Mouse (Mus musculus): ENCODE data around the gene Idh3g. TPM values are rescaled to one million over a fixed set of nuclear protein-coding genes. Genes with fewer than 3 reads are reported as not detected.

The Idh3g gene
- polyA plus RNA-seq (2015; fragmentation: Nextera tagmentation; extraction: Ambion mirVana), result 282 and 317 TPM in 2 replicates

DNA sequence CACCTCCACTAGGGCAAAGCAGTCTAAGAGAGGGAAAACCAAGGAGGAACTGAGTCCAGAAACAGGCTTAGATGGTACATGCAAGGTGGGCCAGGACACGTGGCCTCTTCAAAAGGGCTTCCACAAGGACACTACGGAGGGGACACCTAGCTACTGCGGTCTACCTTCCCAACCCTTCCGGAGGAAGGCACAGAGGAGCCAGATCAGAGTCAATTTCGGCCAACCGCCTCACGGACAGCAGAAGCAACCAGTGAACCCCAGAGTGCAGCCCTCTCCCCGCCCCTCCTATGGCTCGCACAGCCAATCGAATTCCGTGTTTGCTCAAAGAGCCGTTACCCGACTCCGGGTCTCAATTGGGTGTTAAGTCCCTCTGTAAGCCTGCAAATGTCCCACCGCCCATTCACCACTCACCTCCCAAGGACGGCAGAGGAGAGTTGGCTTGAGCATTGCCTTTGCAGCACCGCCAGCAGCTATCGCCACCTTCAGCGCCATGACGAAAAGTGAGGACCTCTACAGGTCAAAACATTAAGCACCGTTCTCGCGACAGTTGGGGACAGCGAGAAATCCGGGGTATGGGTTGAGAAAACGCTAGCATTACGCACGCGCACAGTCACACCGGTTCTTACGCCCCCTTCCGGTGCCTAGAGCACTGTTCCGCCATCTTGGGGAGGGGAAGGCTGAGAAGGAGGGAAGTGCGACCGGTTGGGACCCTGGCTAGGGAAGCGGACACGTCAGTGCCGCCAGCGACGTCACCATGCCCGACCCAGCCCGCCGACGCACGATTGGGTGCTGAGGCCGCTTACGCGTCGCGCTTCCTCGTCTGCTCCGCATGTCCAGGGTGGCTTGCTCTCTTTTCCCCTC is at the start of gene Idh3g, which contains the start of gene Ssr4:
Idh3g (minus strand) TSS at position 534 of the 861 bp plus-strand sequence.
Ssr4 (plus strand) TSS at position 665 of the 861 bp plus-strand sequence.

GRCm38 (mm10) chrX:73824185-73825151 is 37.8 kb upstream of the Idh3g start, which contains the start of gene Pdzd4:
Gene Pdzd4 (minus strand): TSS chrX:73824969.

GRCm38 (mm10) chrX:73774168-73774760 is 12.4 kb downstream of the Idh3g start, which contains the start of gene Srpk3:
Gene Srpk3 (plus strand): TSS chrX:73774405.

GRCm38 (mm10) chrX:73756334-73757140 is 30.2 kb downstream of the Idh3g start, which contains the start of gene Plxnb3:
Gene Plxnb3 (plus strand): TSS chrX:73757090.

Other genes with a start within 250 kb of the Idh3g start
- 0.13 and 0.45 TPM in 2 replicates for gene Dusp9, start 147.5 kb downstream of the Idh3g start, polyA plus RNA-seq (2015; fragmentation: Nextera tagmentation; extraction: Ambion mirVana)
- 12.1 and 13.1 TPM in 2 replicates for gene Pnck, start 126.8 kb downstream of the Idh3g start, polyA plus RNA-seq (2015; fragmentation: Nextera tagmentation; extraction: Ambion mirVana)
- gene Slc6a8, start 113.7 kb downstream of the Idh3g start, polyA plus RNA-seq (2015; fragmentation: Nextera tagmentation; extraction: Ambion mirVana), result 7.4 and 9.1 TPM in 2 replicates
- gene Bcap31, start 70.7 kb downstream of the Idh3g start, polyA plus RNA-seq (2015; fragmentation: Nextera tagmentation; extraction: Ambion mirVana), result 128 and 207 TPM in 2 replicates
- 16.4 and 17.3 TPM in 2 replicates for gene Abcd1, start 70.3 kb downstream of the Idh3g start, polyA plus RNA-seq (2015; fragmentation: Nextera tagmentation; extraction: Ambion mirVana)
- 1.3 and 1.6 TPM in 2 replicates for gene Plxnb3, start 29.8 kb downstream of the Idh3g start, polyA plus RNA-seq (2015; fragmentation: Nextera tagmentation; extraction: Ambion mirVana)
- 218 and 242 TPM in 2 replicates for gene Srpk3, start 12.5 kb downstream of the Idh3g start, polyA plus RNA-seq (2015; fragmentation: Nextera tagmentation; extraction: Ambion mirVana)
- gene Ssr4, start 131 bp upstream of the Idh3g start, polyA plus RNA-seq (2015; fragmentation: Nextera tagmentation; extraction: Ambion mirVana), result 163 and 171 TPM in 2 replicates
- 0.16 and 0.26 TPM in 2 replicates for gene Pdzd4, start 38.1 kb upstream of the Idh3g start, polyA plus RNA-seq (2015; fragmentation: Nextera tagmentation; extraction: Ambion mirVana)
- 0.10 TPM in 1 of 2 replicates, not detected in the other for gene Avpr2, start 105.2 kb upstream of the Idh3g start, polyA plus RNA-seq (2015; fragmentation: Nextera tagmentation; extraction: Ambion mirVana)
- gene L1cam, start 109.2 kb upstream of the Idh3g start, polyA plus RNA-seq (2015; fragmentation: Nextera tagmentation; extraction: Ambion mirVana), result 0.58 and 0.63 TPM in 2 replicates
- gene Arhgap4, start 135.0 kb upstream of the Idh3g start, polyA plus RNA-seq (2015; fragmentation: Nextera tagmentation; extraction: Ambion mirVana), result 0.77 and 2.1 TPM in 2 replicates
- 94.8 and 99.2 TPM in 2 replicates for gene Naa10, start 135.0 kb upstream of the Idh3g start, polyA plus RNA-seq (2015; fragmentation: Nextera tagmentation; extraction: Ambion mirVana)
- gene Renbp, start 144.0 kb upstream of the Idh3g start, polyA plus RNA-seq (2015; fragmentation: Nextera tagmentation; extraction: Ambion mirVana), result 18.0 and 21.0 TPM in 2 replicates
- 20.1 and 20.3 TPM in 2 replicates for gene Hcfc1, start 179.5 kb upstream of the Idh3g start, polyA plus RNA-seq (2015; fragmentation: Nextera tagmentation; extraction: Ambion mirVana)
- 37.5 and 40.1 TPM in 2 replicates for gene Irak1, start 237.0 kb upstream of the Idh3g start, polyA plus RNA-seq (2015; fragmentation: Nextera tagmentation; extraction: Ambion mirVana)

Data from skeletal muscle tissue, postnatal 0 days (tissue).